Mouse (Mus musculus) frontal cortex, postnatal 14 days (tissue): ENCODE measurements at regions not wholly inside any gene's neighbourhood (a gene's known extent, or its start where the extent isn't known, plus 50 kb on each side); places are given as distances from the start of the nearest gene placed in this dataset.

Experiments used
- DNase-seq, 2 experiments: peaks; one replicate each; pipeline ENCODE4 v3.0.0; 2022; ENCODE audit warnings: low spot score in 2 of 2

DNA sequence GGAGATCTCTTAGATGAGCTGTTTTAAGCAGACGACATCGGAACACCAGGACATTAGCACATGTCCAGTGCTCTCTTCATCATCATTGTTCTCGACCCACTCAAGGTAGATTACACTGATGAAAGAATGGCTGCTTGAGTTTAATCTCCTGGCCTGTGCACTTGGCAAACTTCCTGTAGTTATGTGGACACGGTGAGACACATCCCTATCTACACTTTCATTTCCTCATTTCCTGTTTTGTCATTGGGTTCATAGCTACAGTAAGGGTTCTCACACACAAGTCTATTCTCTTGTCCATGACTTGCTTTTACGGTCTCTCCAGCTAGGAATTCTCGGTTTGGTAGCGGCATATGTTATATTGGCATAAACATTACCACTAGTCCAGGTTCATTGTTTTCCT, 190.5 kb downstream of the Pdgfra start:
- DNase-seq, result no peak

DNA sequence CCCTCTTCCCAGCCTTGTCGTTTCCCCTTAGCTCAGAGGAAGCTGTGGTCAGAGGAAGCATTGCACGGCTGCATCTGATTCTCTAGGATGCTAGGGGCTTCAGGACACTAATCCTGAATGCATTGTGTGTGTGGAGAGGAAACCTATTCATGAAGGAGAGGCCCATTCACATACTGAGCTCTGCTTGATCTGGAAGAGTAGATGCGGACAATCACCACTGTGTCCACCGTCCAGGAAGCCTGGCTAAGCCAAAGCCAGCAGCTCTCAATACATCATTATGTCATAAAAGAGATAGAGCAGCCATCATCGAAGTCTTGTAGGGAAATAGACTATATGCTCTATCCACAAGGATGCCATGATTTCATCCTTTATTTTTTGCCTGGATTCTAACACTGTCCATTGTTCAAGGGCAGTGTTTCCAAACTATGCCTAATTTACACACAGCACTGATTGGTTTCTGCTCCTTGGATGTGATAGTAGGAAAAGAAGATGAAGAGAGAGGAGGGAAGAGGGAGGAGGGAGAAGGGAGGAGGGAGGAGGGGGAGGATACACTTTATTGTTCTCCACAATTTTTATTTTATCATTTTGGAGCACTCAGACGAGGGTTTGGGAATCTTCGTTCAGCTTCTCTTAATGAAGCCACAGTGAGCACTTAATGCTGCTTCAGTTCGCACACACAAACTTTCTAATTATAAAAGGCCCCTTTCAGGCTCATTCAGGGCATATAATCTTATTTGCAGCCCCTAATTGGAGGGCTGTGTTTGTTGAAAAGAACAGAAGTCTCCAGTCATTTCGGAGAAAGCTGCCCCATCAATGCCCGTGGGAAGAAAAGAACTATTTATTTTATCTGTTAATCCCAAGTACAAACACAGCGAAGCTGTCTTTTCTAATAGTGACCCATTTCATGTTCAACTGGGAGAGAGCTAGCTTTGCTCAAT, 195.0 kb downstream of the Pdgfra start:
- no peak for DNase-seq

- DNase-seq, result no peak
These were observed 195.7 kb downstream of the Pdgfra start for GRCm38 (mm10) chr5:75347774-75348116.

DNA sequence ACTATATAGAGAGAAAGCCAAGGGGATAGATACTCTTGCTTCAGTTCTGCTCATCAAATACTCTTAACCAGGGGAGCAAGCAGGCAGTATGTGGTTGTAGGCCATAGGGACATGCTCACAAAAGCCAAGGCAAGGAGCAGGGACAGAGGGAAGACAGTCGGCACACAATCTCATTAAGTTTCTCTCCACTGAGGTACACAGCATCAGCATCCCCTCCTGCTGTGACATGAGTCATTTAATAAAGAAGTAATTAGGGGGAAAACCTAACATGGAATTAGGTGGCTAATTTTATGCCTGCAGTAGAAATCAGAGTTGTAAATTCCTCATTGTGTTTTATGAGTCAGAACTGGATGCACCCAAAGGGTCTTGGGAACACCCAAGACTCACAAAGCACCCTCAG, 203.2 kb downstream of the Pdgfra start:
- DNase-seq, result no peak

GRCm38 (mm10) chr5:75358869-75359268, 206.8 kb downstream of the Pdgfra start:
- no peak for DNase-seq

GRCm38 (mm10) chr5:75363832-75364231, 210.9 kb upstream of the Kit start:
- no peak for DNase-seq

DNA sequence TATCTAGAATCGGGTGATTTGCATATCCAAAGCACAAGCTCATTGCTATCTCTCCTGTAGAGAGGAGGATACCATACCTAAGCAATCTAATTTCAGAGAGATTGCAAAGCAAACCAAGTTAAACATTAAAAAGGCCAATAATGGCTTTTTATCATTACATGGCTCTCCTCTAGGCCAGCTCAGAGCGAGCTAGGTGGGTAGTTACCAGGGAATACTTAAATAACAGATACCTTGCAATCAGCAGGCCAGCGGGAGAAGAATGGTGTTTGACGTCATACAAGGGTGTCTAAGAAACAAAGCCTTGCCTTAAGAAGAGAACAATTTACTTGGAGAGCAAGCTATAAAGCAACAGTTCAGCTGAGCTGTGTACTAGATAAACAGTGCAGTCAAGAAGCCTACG, 207.4 kb upstream of the Kit start:
- DNase-seq, result no peak

GRCm38 (mm10) chr5:75368691-75369090, 206.0 kb upstream of the Kit start:
- no peak for DNase-seq

- DNase-seq, result no peak
These were observed 201.9 kb upstream of the Kit start for GRCm38 (mm10) chr5:75372849-75373248.

GRCm38 (mm10) chr5:75377311-75378300, 197.1 kb upstream of the Kit start:
- DNase-seq, result no peak

DNA sequence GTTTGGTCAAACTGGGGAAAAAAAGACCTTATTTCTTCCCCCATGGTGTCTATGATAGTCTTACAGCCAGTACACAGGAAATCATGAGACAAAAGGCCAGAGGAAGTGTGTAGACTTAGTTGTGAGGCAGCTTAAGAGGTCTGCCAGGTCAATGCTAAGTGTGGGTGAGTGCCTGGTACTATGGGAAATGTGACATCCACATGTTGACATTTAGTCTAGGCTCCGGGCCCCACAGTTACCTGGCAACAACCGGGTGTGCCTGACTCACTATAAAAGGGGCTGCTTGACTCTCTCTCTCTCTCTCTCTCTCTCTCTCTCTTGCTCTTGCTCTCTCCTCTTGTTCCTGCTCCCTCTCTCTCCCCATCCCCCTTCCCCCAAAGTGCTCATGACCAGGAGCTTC, 196.1 kb upstream of the Kit start:
- DNase-seq, result no peak

GRCm38 (mm10) chr5:75380340-75380739, 194.4 kb upstream of the Kit start:
- no peak for DNase-seq

DNA sequence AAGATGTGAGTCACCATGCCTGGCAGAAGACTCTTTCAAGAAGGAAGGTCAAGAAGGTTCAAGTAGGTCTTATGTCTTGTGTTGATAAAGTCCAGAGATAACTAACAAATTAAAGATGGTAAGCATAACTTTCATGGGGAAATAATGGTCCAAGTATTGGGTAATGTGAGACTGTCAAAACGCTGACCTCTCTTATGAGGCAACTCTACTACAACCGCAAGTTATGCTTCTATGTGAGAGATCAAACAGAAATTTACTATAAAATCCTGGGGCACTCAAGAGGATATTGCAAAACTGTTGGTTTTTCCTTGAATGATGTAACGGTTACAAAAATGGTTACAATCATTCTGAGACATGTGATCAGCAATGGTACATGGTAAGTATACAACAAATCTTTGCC, 192.6 kb upstream of the Kit start:
- DNase-seq, result no peak

GRCm38 (mm10) chr5:75387886-75388454, 186.7 kb upstream of the Kit start:
- DNase-seq, result no peak

DNA sequence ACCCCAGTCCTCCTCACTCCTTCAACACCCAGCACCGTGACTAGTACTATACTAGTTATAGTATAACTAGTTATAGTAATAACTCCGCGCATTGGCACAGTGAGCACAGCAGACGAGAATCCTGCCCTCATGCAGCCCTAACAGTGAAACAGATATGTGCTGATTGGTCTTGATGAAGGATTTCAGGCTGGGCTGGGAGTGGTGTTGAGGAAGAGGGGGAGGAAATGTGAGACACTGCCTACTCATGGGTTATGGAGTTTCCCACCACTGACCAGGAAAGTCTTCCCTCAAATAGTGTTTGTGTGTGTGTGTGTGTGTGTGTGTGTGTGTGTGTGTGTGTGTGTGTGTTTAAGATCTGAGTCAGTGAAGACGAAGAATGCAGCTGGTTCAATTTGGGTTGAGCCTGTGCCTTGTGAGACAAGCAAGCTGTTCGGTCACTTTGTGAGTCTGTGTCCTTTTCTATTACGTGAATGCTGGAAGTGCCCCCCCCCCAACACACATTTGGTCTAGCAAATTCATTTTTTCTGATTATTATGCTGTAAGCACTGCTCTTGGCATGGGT, 185.9 kb upstream of the Kit start:
- DNase-seq, result no peak

DNA sequence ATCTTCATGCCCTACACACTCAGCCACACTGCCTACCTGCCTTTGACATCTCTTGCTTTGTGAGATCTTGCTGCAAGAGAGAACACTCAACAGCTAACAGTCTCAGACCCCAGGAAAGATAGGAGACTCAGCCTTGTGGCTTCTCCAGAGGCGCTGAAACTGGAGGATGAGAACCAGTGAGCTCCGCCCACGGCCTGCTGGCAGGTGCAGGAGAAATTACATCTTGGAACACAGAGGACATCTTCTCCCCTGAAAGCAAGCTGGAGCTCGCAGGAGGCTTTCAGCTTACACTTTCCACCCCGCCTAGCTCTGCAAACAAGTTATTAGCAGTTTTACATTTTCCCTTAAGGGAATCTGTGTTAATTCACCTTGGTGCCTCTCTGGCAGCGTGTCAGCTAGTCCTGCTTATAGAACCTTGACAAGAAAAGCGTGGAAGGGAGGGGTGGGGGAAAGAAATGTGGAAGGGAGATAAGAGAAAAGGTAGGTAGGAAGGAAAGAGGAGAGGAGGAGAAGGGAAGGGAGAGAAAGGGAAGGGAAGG, 185.2 kb upstream of the Kit start:
- peak in 1 of 2 experiments; percentile 8 for DNase-seq

GRCm38 (mm10) chr5:75398820-75399219, 175.9 kb upstream of the Kit start:
- DNase-seq, result no peak

DNA sequence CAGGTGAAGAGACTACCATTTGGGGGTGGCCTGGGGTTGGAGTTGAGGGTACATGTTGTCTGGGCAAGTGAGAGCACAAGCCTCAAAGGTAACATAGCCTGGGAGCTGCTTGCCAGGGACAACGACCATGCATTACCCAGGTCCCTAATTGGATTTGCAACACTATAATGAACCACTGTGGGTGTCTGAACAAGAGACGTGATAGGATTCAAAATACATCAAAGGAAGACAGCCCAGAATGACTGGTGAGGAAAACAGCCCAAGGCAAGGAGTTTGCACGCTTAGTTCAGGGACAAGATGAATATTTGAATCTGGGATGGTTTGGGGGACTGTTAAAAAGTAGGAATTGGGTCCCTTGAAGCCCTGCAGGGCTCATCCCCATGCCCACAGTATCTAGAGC, 173.0 kb upstream of the Kit start:
- DNase-seq, result no peak

GRCm38 (mm10) chr5:75402631-75403030, 172.1 kb upstream of the Kit start:
- DNase-seq, result no peak

DNA sequence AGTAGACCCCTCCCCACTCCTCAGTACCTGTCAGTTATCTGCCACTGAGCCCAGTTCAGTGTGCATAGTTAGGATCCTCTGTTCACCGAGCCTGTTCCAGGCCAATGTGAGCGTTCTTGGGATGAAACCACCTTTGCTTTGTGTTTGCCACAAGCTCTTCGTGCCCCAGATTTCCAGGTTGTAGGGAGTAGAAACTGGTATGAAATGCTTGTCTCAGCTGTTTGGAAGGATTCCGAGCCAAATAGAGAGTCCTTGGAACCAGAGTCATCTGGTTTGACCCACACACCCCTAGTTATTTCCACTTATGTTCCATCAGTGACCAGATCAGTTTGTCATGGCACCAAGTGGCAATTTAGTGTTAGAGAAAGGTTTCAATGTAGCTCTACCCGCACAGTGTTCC, 171.2 kb upstream of the Kit start:
- DNase-seq, result no peak

DNA sequence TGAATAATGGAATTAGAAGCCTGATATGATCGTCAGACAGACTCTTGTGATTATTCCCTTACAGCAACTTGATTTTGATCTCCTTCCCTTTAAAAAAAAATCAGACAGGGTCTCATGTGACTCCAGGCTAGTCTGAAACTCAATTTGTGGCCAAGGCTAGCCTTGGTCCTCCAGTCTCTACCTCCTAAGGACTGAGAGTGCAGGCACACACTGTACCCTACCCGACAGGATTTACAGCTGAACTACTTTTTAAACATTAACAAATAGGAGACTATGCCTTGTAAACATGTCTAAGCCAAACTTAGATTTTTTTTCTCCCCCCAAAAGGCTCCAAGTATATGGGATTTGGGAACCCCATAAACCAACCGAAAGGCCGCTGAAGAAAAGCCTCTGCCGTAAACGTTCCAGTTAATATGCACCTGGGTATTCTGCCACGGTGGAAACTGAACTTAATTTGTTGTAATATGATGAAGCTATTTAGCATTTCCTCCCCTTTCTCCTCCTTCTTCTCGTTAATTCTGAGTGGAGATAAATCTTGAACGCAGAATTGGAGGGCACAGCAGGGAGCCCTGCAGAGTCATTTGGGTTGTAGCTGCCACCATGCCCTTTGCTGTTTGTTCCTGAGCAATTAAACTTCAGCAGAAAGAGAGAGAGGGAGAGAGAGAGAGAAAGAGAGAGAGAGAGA, 170.0 kb upstream of the Kit start:
- no peak for DNase-seq
